In the genomic region with DNA sequence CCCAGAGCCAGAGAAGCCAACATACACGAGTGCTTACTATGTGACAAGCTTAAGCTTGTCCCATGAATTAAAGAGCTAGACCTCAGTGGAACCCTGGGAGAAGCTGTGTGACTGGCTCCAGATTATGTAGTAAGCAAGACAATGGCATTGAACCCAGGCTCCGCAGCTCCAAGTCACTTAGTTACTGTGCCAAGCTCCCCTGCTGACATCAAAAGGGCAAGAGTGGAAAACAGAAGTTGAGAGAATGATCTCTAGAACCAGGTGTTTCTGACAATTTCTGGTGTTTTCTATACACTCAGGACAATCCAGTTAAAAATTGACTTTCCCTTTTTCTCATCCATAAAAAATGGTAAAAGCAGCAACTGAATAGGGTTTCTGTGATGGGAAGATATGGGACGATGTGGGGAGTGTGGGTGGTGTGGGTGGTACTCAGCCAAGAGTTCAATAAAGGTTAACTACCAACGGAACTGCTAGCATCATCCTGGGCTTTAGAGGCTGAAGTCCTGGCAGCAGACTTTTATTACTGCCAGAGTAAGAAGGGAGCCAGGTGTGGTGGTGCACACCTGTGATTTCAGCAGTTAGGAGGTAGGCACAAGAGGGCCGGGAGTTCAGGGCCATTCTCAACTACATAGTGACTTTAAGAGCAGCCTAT, we compare ENCODE assay signal across 25 mouse cellular contexts. TPM values are rescaled to one million over a fixed set of nuclear protein-coding genes. Genes with fewer than 3 reads are reported as not detected.
DNase-seq lines count a peak whose midpoint lies in the region; ATAC-seq and TF ChIP-seq lines count a peak whose summit lies in the region.
"Had no signal": no experiment of that assay in that cellular context is flagged by ENCODE, and none has a peak within 500 bp of the region (broad histone marks: within the 10 kb centered on the region; RNA-seq: fewer than 3 reads in every experiment).

No protein-coding gene starts in this region.

- no peak for TF ChIP-seq CTCF in small intestine, adult 2 months (IDR thresholded peaks at IDR 0.05; ENCODE audit: extremely low read depth, insufficient read length, insufficient replicate concordance, low read depth, low read length)

- H3K4me2 ChIP-seq in kidney, embryonic 16.5 days (replicated peaks; ENCODE audit: low read depth, low read length) = no peak overlapping the region
- H3K4me2 ChIP-seq in kidney, embryonic 14.5 days (replicated peaks; ENCODE audit: low read depth, low read length) = no peak overlapping the region
- no peak overlapping the region for H3K4me2 ChIP-seq in liver, embryonic 11.5 days
- no peak overlapping the region for H3K4me2 ChIP-seq in liver, embryonic 12.5 days
- H3K4me2 ChIP-seq: forebrain, embryonic 13.5 days; heart, embryonic 12.5 days; heart, embryonic 15.5 days; hindbrain, embryonic 13.5 days had no signal

- 0 out of 2 replicates have a peak overlapping the region, but pooled peaks have one; percentile 2 for H3K27ac ChIP-seq in kidney, embryonic 16.5 days (ENCODE audit: low read length)
- no peak overlapping the region for H3K27ac ChIP-seq in kidney, embryonic 14.5 days (ENCODE audit: low read depth, low read length)
- H3K27ac ChIP-seq in liver, embryonic 11.5 days (ENCODE audit: low read depth, low read length) = no peak overlapping the region
- no peak overlapping the region for H3K27ac ChIP-seq in liver, embryonic 12.5 days
- H3K27ac ChIP-seq in small intestine, adult 2 months (ENCODE audit: insufficient read depth, low read depth, low read length) = peak overlapping the region; percentile 56
- H3K27ac ChIP-seq: forebrain, embryonic 10.5 days; forebrain, embryonic 13.5 days; heart, embryonic 15.5 days; hindbrain, embryonic 10.5 days; hindbrain, embryonic 13.5 days had no signal

- no peaks in the 10 kb centered on the region for H3K36me3 ChIP-seq in kidney, embryonic 16.5 days (ENCODE audit: insufficient read depth, low read length)
- no peaks in the 10 kb centered on the region for H3K36me3 ChIP-seq in kidney, embryonic 14.5 days (ENCODE audit: control insufficient read depth, insufficient read depth, low read length)
- H3K36me3 ChIP-seq in liver, embryonic 11.5 days (ENCODE audit: control insufficient read depth, insufficient read depth, low read length) = no peaks in the 10 kb centered on the region
- H3K36me3 ChIP-seq in liver, embryonic 12.5 days = no peaks in the 10 kb centered on the region
- H3K36me3 ChIP-seq in small intestine, adult 2 months (ENCODE audit: control insufficient read depth, insufficient read depth, low read length) = no peaks in the 10 kb centered on the region
- H3K36me3 ChIP-seq: forebrain, embryonic 10.5 days; heart, embryonic 12.5 days; heart, embryonic 15.5 days; hindbrain, embryonic 10.5 days; hindbrain, embryonic 13.5 days had no signal

- 46% methylated on average over 5 of the region's 5 CpGs for whole genome bisulfite sequencing in kidney, embryonic 16.5 days
- 59% methylated on average over 5 of the region's 5 CpGs for WGBS in kidney, embryonic 14.5 days
- 68% methylated on average over 5 of the region's 5 CpGs for WGBS in liver, embryonic 11.5 days
- 62% methylated on average over 5 of the region's 5 CpGs for WGBS in liver, embryonic 12.5 days (ENCODE audit: insufficient replicate concordance)
- 23% methylated on average over 5 of the region's 5 CpGs for WGBS in small intestine, adult 2 months

- no peak for TF ChIP-seq POLR2A in small intestine, adult 2 months (IDR thresholded peaks at IDR 0.05; ENCODE audit: low read depth, low read length)

- H3K9ac ChIP-seq in kidney, embryonic 16.5 days (replicated peaks; ENCODE audit: low read length) = no peak overlapping the region
- no peak overlapping the region for H3K9ac ChIP-seq in kidney, embryonic 14.5 days (ENCODE audit: low read depth, low read length)
- no peak overlapping the region for H3K9ac ChIP-seq in liver, embryonic 11.5 days (ENCODE audit: low read depth, low read length)
- no peak overlapping the region for H3K9ac ChIP-seq in liver, embryonic 12.5 days
- H3K9ac ChIP-seq: forebrain, embryonic 13.5 days; heart, embryonic 12.5 days; heart, embryonic 15.5 days; hindbrain, embryonic 13.5 days had no signal

- ATAC-seq in kidney, embryonic 16.5 days (ENCODE audit: low FRiP score, low TSS enrichment) = no peak
- no peak for ATAC-seq in kidney, embryonic 14.5 days (ENCODE audit: low FRiP score, low TSS enrichment)
- ATAC-seq in liver, embryonic 11.5 days (replicated peaks; ENCODE audit: low FRiP score) = no peak
- ATAC-seq in liver, embryonic 12.5 days = no peak
- ATAC-seq: forebrain, embryonic 13.5 days; forebrain, embryonic 16.5 days; Patski had no signal

- 0 out of 2 replicates have a peak, but pooled peaks cover 3% of the 10 kb centered on the region for H3K4me1 ChIP-seq in kidney, embryonic 16.5 days (ENCODE audit: insufficient read depth, low read length)
- H3K4me1 ChIP-seq in kidney, embryonic 14.5 days (ENCODE audit: control insufficient read depth, insufficient read depth, low read length) = no peaks in the 10 kb centered on the region
- H3K4me1 ChIP-seq in liver, embryonic 11.5 days (replicated peaks; ENCODE audit: control insufficient read depth, insufficient read depth, low read length) = peaks cover 43% of the 10 kb centered on the region
- H3K4me1 ChIP-seq in liver, embryonic 12.5 days = peaks cover 98% of the 10 kb centered on the region
- H3K4me1 ChIP-seq in small intestine, adult 2 months (ENCODE audit: control insufficient read depth, insufficient read depth, insufficient read length, low read length) = peaks cover 41% of the 10 kb centered on the region
- H3K4me1 ChIP-seq: forebrain, embryonic 10.5 days; forebrain, embryonic 13.5 days; hindbrain, embryonic 13.5 days had no signal

- H3K27me3 ChIP-seq in kidney, embryonic 16.5 days (ENCODE audit: insufficient read depth, low read length) = no peaks in the 10 kb centered on the region
- no peaks in the 10 kb centered on the region for H3K27me3 ChIP-seq in kidney, embryonic 14.5 days (ENCODE audit: control insufficient read depth, insufficient read depth, low read length)
- H3K27me3 ChIP-seq in liver, embryonic 11.5 days (replicated peaks; ENCODE audit: control insufficient read depth, insufficient read depth, low read length) = no peaks in the 10 kb centered on the region
- H3K27me3 ChIP-seq in liver, embryonic 12.5 days (replicated peaks) = no peaks in the 10 kb centered on the region
- no peaks in the 10 kb centered on the region for H3K27me3 ChIP-seq in small intestine, adult 2 months (ENCODE audit: control insufficient read depth, insufficient read depth, low read length)
- H3K27me3 ChIP-seq: forebrain, embryonic 13.5 days; heart, embryonic 12.5 days; heart, embryonic 15.5 days; hindbrain, embryonic 13.5 days; Patski had no signal

- H3K4me3 ChIP-seq in kidney, embryonic 16.5 days (ENCODE audit: low read length) = no peak overlapping the region
- H3K4me3 ChIP-seq in kidney, embryonic 14.5 days (ENCODE audit: low read length) = no peak overlapping the region
- H3K4me3 ChIP-seq in liver, embryonic 11.5 days (ENCODE audit: low read depth, low read length) = no peak overlapping the region
- no peak overlapping the region for H3K4me3 ChIP-seq in liver, embryonic 12.5 days
- H3K4me3 ChIP-seq in small intestine, adult 2 months (ENCODE audit: low read depth, low read length) = no peak overlapping the region
- H3K4me3 ChIP-seq: forebrain, embryonic 10.5 days; forebrain, embryonic 13.5 days; heart, embryonic 12.5 days; heart, embryonic 15.5 days; hindbrain, embryonic 10.5 days; hindbrain, embryonic 13.5 days had no signal

- peak; percentile 80 for DNase-seq in heart, adult 11 months
- DNase-seq in heart, adult 9 months (ENCODE audit: low spot score in 2 of 2) = no peak
- DNase-seq in liver, embryonic 11.5 days (ENCODE audit: low spot score) = peak; percentile 10
- no peak for DNase-seq in spleen, postnatal 36 days (ENCODE audit: low spot score in 2 of 2)
- DNase-seq: adrenal gland, postnatal 10 days; adrenal gland, postnatal 36 days; cerebellum, adult 18-20 months; cerebellum, adult 9-10 months; cerebellum, postnatal 14 days; gastrocnemius, postnatal 10 days; gastrocnemius, postnatal 36 days; heart, postnatal 10 days; heart, postnatal 36 days had no signal

- H3K9me3 ChIP-seq in kidney, embryonic 16.5 days (ENCODE audit: low read length) = no peaks in the 10 kb centered on the region
- no peaks in the 10 kb centered on the region for H3K9me3 ChIP-seq in kidney, embryonic 14.5 days (ENCODE audit: control insufficient read depth, low read length)
- H3K9me3 ChIP-seq in liver, embryonic 11.5 days (ENCODE audit: control insufficient read depth, low read length) = no peaks in the 10 kb centered on the region
- H3K9me3 ChIP-seq in liver, embryonic 12.5 days (replicated peaks) = no peaks in the 10 kb centered on the region
- H3K9me3 ChIP-seq: forebrain, embryonic 10.5 days; forebrain, embryonic 13.5 days; heart, embryonic 12.5 days; heart, embryonic 15.5 days; hindbrain, embryonic 10.5 days; hindbrain, embryonic 13.5 days had no signal

RNA-seq across cellular contexts. Expression of a gene that starts 15.5 kb away (rescaled TPM):
- polyA plus RNA-seq in kidney, embryonic 16.5 days (2015; fragmentation: Nextera tagmentation; extraction: Ambion mirVana) = 8.0 and 8.3 TPM in 2 replicates
- 11.2 and 19.2 TPM in 2 replicates for polyA plus RNA-seq in kidney, embryonic 14.5 days (2014; fragmentation: Nextera tagmentation; extraction: Ambion mirVana)
- 10.3 and 10.6 TPM in 2 replicates for polyA plus RNA-seq in liver, embryonic 11.5 days (2014; fragmentation: Nextera tagmentation; extraction: Ambion mirVana)
- polyA plus RNA-seq in liver, embryonic 12.5 days (2016; fragmentation: Nextera tagmentation; extraction: Ambion mirVana) = 7.6 TPM in 2 replicates
- polyA plus RNA-seq in small intestine, adult 2 months (2012; rRNA removed) = 4.7 and 13.0 TPM in 2 replicates

Comparison
In these comparisons a context has a peak if more than half of its experiments do, and no peak if none do; other contexts are left out.
1. DNase-seq: peak in heart, adult 11 months (single experiment) and liver, embryonic 11.5 days (single experiment); none in heart, adult 9 months (0 of 2) and spleen, postnatal 36 days (0 of 2).
2. H3K27ac ChIP-seq: peak in kidney, embryonic 16.5 days (single experiment) and small intestine, adult 2 months (single experiment); none in kidney, embryonic 14.5 days (single experiment), liver, embryonic 11.5 days (single experiment) and liver, embryonic 12.5 days (single experiment).